Mouse (Mus musculus): ENCODE results near the gene Lmod2.

GRCm38 (mm10) chr6:24549801-24550200 is 47.8 kb upstream of the Lmod2 start:
- TF ChIP-seq GATA1 (IDR thresholded peaks at IDR 0.05; ENCODE audit: borderline replicate concordance, low read length) (no peak), FLI1 (IDR thresholded peaks at IDR 0.05; ENCODE audit: low read length) (no peak)
